Mouse (Mus musculus) cerebellum, postnatal 14 days (tissue): ENCODE results near the gene Mcm9.
A peak's percentile ranks its signal among the peaks of the same experiment; 100 is the strongest.
"Not testable (repeated sequence)": the region's sequence is repeated elsewhere in the genome, so short reads cannot be mapped to it uniquely, and the experiment has no call there.

Source experiments
- DNase-seq, 2 experiments: peaks; one replicate each; pipeline ENCODE4 v3.0.0; 2021; ENCODE audit warnings: mixed read lengths in 2 of 2

Mcm9 gene

GRCm38 (mm10) chr10:53499518-53499917 is 130.7 kb downstream of the Mcm9 start:
- peak in 1 of 2 experiments; percentile 11 for DNase-seq

GRCm38 (mm10) chr10:53495349-53495748 is 134.9 kb downstream of the Mcm9 start:
- not testable (repeated sequence) for DNase-seq

GRCm38 (mm10) chr10:53493954-53494353 is 136.3 kb downstream of the Mcm9 start:
- DNase-seq: no peak
